Mouse (Mus musculus) limb, embryonic 15.5 days (tissue): Measurements from ENCODE around the gene Dnajb12. TPM values are rescaled to one million over a fixed set of nuclear protein-coding genes. Genes with fewer than 3 reads are reported as not detected.
"Not testable (repeated sequence)": the region's sequence is repeated elsewhere in the genome, so short reads cannot be mapped to it uniquely, and the experiment has no call there.

Source experiments
- ATAC-seq: fragments of 200-750 bp; cut with Nextera tagmentation; 2 replicates; pipeline ENCODE4 v1.8.0; 2017; ENCODE audit warnings: low read depth, moderate TSS enrichment; ENCODE audit not compliant: insufficient number of reproducible peaks, low FRiP score, low TSS enrichment
- H3K27ac ChIP-seq: fragments of 300-500 bp; sonication (generic); 2 replicates; pipeline ENCODE4 v1.5.1; 2015; ENCODE audit warnings: moderate library complexity, mild to moderate bottlenecking, inconsistent platforms
- H3K27me3 ChIP-seq: fragments of 300-500 bp; sonication (generic); 2 replicates; pipeline ENCODE4 v1.6.1; 2015; ENCODE audit warnings: inconsistent platforms
- H3K36me3 ChIP-seq: fragments of 300-500 bp; sonication (generic); 2 replicates; pipeline ENCODE4 v1.6.1; 2015; ENCODE audit warnings: inconsistent platforms
- H3K4me1 ChIP-seq: fragments of 300-500 bp; sonication (generic); 2 replicates; pipeline ENCODE4 v1.6.1; 2015; ENCODE audit warnings: inconsistent platforms
- H3K4me2 ChIP-seq: fragments of 300-500 bp; sonication (generic); 2 replicates; pipeline ENCODE4 v1.6.1; 2015; ENCODE audit warnings: mild to moderate bottlenecking, inconsistent platforms
- H3K4me3 ChIP-seq: fragments of 300-500 bp; sonication (generic); 2 replicates; pipeline ENCODE4 v1.5.1; 2015; ENCODE audit warnings: mild to moderate bottlenecking, inconsistent platforms
- H3K9ac ChIP-seq: fragments of 300-500 bp; sonication (generic); 2 replicates; pipeline ENCODE4 v1.6.1; 2015; ENCODE audit warnings: inconsistent platforms
- H3K9me3 ChIP-seq: fragments of 300-500 bp; sonication (generic); 2 replicates; pipeline ENCODE4 v1.6.1; 2016; ENCODE audit warnings: inconsistent platforms
- WGBS: fragments of 180-500 bp; shearing (Covaris S2); methylation state at CpG from one replicate; pipeline ENCODE4 v1.1.7; 2015; 5-methylcytosine and 5-hydroxymethylcytosine counted together
- polyA plus RNA-seq: library from polyadenylated mRNA; unstranded; fragments of >200 nt; fragmentation: Nextera tagmentation; extraction: Ambion mirVana; gene quantifications from 2 replicates; pipeline ENCODE4 v1.2.1, GENCODE M21; 2015

Gene Dnajb12
- polyA plus RNA-seq, 1 experiment from 2014 or later = 19.5 TPM

GRCm38 (mm10) chr10:59849371-59849770, 30.0 kb upstream of the Dnajb12 start:
- ATAC-seq = no peak
- Histone ChIP-seq H3K4me1 (no peaks in the 10 kb centered on the region; the same call in 1 of the 2 replicates), H3K36me3 (no peaks in the 10 kb centered on the region), H3K9me3 (no peaks in the 10 kb centered on the region), H3K27me3 (no peaks in the 10 kb centered on the region), H3K9ac (no peak overlapping the region), H3K4me2 (no peak overlapping the region), H3K27ac (no peak overlapping the region), H3K4me3 (no peak overlapping the region)
- 78% methylated on average over 7 of the region's 7 CpGs for WGBS

DNA sequence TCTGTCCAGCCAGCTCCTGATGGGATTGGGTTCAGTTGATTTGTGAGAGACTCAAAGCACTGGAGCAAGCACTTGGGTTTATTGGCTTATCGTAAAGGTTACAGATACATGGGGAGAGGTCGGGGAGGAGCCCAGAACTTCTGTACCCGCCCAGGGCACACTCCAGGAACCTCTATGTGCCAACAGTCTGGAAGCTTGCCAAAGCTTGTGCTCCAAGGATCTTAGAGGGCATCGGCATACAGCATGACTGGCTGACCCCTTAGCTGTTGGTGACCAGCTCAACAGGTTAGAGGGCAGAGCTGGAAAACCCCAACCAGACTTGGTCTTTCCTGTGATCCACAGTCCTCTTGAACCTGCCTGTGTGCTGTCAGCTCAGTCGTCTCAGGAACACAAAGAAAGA, 22.2 kb upstream of the Dnajb12 start:
- Histone ChIP-seq H3K27ac (no peak overlapping the region), H3K4me1 (no peaks in the 10 kb centered on the region), H3K4me3 (no peak overlapping the region), H3K27me3 (no peaks in the 10 kb centered on the region), H3K9ac (no peak overlapping the region), H3K9me3 (no peaks in the 10 kb centered on the region), H3K36me3 (0 out of 2 replicates have a peak, but pooled peaks cover 5% of the 10 kb centered on the region), H3K4me2 (no peak overlapping the region)
- no peak for ATAC-seq
- WGBS = 75% methylated on average over 5 of the region's 5 CpGs

- H3K4me2 ChIP-seq = no peak overlapping the region
- H3K36me3 ChIP-seq = peaks cover 22% of the 10 kb centered on the region
- H3K4me1 ChIP-seq = peaks cover 7% of the 10 kb centered on the region; the same call in 1 of the 2 replicates
- no peak overlapping the region for H3K27ac ChIP-seq
- no peak overlapping the region for H3K9ac ChIP-seq
- no peaks in the 10 kb centered on the region for H3K27me3 ChIP-seq
- no peak for ATAC-seq
- no peaks in the 10 kb centered on the region for H3K9me3 ChIP-seq
- H3K4me3 ChIP-seq = no peak overlapping the region
- WGBS = 79% methylated on average over 9 of the region's 9 CpGs
These were observed 18.7 kb upstream of the Dnajb12 start for GRCm38 (mm10) chr10:59860684-59861083.

DNA sequence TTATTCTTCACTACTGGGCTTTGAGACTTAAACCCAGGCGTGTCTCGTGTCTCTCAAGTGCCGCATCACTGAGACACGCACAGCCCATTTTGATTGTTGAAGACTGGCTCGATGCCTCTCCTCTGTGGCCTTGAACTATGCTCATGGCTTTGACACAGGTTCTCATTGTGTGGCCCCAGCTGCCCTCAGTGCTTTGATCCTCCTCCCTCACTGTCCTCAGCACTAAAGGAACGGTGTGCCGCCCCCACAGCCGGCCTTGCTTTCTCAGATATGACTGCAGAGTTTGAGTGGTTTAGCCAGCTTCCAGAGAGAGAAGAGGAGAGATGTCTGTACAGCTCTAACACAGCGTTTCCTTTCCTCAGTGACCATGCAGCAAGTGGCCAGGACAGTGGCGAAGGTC, 18.2 kb upstream of the Dnajb12 start:
- 87% methylated on average over 10 of the region's 10 CpGs for WGBS
- H3K9ac ChIP-seq = no peak overlapping the region
- no peaks in the 10 kb centered on the region for H3K27me3 ChIP-seq
- no peaks in the 10 kb centered on the region for H3K9me3 ChIP-seq
- no peak for ATAC-seq
- no peak overlapping the region for H3K27ac ChIP-seq
- H3K4me2 ChIP-seq = no peak overlapping the region
- H3K36me3 ChIP-seq = peaks cover 22% of the 10 kb centered on the region
- no peak overlapping the region for H3K4me3 ChIP-seq
- H3K4me1 ChIP-seq = peaks cover 7% of the 10 kb centered on the region; the same call in 1 of the 2 replicates

DNA sequence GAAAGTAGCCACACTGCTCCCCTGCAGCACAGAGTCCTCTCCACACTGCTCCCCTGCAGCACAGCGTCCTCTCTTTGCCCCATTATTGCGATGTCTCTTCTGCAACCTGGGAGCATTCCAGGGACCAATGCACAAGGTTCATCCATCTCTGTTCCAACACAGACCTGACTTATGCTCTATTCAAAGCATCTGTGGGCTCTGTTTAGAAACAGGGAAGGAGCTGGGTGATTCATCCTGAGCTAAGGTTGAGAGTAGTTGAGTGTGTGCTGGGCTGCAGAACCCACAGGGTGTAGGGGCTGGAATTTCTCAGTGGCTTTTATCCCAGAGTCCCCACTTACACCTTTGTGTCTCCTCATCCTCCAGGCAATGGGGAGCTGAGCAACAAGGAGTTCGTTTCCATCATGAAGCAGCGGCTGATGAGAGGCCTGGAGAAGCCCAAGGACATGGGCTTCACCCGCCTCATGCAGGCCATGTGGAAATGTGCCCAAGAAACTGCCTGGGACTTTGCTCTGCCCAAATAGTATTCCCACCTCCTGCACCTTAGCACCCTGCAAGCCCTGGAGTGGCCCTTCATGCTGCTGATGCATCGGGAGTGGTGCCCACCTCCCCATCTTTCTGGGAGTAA, 16.4 kb upstream of the Dnajb12 start:
- Histone ChIP-seq H3K36me3 (peaks cover 22% of the 10 kb centered on the region), H3K9me3 (no peaks in the 10 kb centered on the region), H3K4me2 (no peak overlapping the region), H3K4me1 (peaks cover 7% of the 10 kb centered on the region; the same call in 1 of the 2 replicates), H3K9ac (no peak overlapping the region), H3K4me3 (no peak overlapping the region), H3K27me3 (no peaks in the 10 kb centered on the region), H3K27ac (no peak overlapping the region)
- ATAC-seq = no peak
- 78% methylated on average over 6 of the region's 6 CpGs for WGBS

DNA sequence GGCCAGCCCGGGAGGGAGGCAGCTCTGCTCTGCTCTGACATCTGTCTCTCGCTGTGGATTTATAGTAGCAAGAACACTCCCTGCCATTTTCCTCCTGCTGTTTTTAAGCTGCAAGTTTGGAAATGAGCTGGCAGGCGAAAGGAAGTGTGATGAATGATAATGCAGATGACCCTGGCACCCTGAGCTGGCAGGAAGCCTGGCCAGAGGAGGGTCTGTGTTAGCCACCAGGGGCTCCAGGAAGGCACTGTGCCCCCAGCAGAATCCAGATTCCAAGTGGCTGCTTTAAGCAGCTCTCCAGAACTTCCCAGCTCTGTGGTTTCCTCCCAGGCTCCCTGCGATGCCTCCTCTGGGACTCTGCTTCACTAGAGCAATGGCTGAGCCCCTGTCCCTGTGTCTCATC, 15.7 kb upstream of the Dnajb12 start:
- Histone ChIP-seq H3K9me3 (no peaks in the 10 kb centered on the region), H3K27ac (no peak overlapping the region), H3K4me3 (no peak overlapping the region), H3K9ac (no peak overlapping the region), H3K4me1 (peaks cover 7% of the 10 kb centered on the region; the same call in 1 of the 2 replicates), H3K27me3 (no peaks in the 10 kb centered on the region), H3K36me3 (peaks cover 22% of the 10 kb centered on the region), H3K4me2 (no peak overlapping the region)
- ATAC-seq = no peak
- 38% methylated on average over 4 of the region's 4 CpGs for WGBS

DNA sequence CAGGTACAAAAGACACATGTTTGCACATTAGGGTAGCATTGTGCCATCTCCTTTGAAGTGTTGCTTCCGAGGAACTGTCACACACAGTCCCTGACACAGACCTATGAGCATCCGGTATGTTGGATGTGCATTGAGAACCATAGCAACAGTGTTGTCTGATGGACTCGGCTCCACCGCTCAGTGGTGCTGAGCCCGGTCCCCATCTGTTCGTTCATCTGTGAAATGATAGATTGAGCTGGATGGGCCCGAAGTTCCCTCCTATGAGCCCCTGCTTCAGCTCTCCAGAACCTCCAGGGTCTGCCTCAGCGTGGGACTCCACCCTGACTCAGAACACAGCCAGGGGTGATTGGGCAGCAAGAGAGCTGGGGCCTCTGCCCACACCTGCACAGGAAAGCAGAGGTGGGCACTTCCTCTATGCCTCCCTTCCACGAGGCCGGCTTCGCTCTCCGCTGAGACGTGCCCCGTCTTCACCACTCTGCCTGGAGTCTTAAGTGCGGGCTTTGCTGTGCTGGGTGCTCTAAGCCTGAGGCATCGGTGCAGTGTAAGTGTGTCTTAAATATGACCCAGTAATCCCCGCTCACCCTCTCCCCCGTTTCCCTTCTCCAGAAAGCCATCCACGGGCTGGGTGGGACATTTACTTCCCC, 15.0 kb upstream of the Dnajb12 start:
- H3K9ac ChIP-seq = no peak overlapping the region
- H3K36me3 ChIP-seq = peaks cover 22% of the 10 kb centered on the region
- no peak overlapping the region for H3K4me3 ChIP-seq
- peaks cover 7% of the 10 kb centered on the region; the same call in 1 of the 2 replicates for H3K4me1 ChIP-seq
- ATAC-seq = no peak
- 80% methylated on average over 19 of the region's 19 CpGs for WGBS
- no peaks in the 10 kb centered on the region for H3K9me3 ChIP-seq
- H3K27me3 ChIP-seq = no peaks in the 10 kb centered on the region
- no peak overlapping the region for H3K27ac ChIP-seq
- H3K4me2 ChIP-seq = no peak overlapping the region

DNA sequence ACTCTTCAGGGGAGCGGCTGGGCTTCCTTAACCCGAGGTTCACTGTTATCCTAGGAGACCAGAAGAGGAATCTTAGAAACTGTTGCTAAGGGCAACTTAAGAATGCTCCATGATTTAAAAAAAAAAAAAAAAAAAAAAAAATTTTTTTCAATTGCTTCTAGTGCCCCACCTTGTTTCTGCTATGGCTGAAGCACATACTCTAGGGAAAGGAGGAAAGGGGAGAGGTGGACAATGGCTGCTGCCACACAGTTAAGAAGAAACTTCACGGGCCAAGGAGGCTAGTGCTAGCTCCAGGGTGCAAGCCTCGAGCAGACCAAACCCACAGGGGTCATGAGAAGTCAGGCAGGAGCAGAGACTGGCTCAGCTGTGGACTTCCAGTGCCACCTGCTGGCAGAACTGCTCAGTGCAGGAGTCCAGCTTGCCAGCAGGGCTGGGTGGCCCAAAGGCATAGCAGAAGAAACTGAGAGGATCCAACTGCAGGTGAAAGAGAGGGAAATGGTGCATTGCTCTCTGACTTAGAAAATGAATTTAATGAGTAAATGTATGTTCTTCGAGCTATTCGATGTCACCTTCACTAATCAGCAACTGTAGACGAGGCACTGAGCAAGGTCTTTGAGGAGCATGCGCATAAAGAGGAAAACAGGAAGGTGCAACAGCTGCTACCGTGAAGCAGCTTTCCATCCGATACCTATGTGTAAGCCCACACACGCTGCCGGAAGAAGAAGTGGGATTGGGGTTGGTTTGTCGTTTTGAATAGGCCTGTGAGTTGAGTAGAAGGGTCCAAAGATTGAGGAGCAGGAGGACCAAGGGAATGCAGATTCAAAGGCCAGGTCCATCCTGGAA, 14.3 kb upstream of the Dnajb12 start:
- Histone ChIP-seq H3K9ac (no peak overlapping the region), H3K4me3 (no peak overlapping the region), H3K27ac (no peak overlapping the region), H3K9me3 (no peaks in the 10 kb centered on the region), H3K36me3 (peaks cover 18% of the 10 kb centered on the region), H3K4me2 (no peak overlapping the region), H3K27me3 (no peaks in the 10 kb centered on the region), H3K4me1 (peaks cover 7% of the 10 kb centered on the region; the same call in 1 of the 2 replicates)
- WGBS = 36% methylated on average over 13 of the region's 13 CpGs
- no peak for ATAC-seq

- H3K27me3 ChIP-seq = no peaks in the 10 kb centered on the region
- no peak overlapping the region for H3K4me2 ChIP-seq
- peaks cover 12% of the 10 kb centered on the region for H3K36me3 ChIP-seq
- no peak overlapping the region for H3K9ac ChIP-seq
- H3K4me1 ChIP-seq = peaks cover 6% of the 10 kb centered on the region; the same call in 1 of the 2 replicates
- ATAC-seq = no peak
- no peaks in the 10 kb centered on the region for H3K9me3 ChIP-seq
- no peak overlapping the region for H3K4me3 ChIP-seq
- H3K27ac ChIP-seq = no peak overlapping the region
- 68% methylated on average over 11 of the region's 11 CpGs for WGBS
These were observed 11.1 kb upstream of the Dnajb12 start for GRCm38 (mm10) chr10:59868266-59868665.

DNA sequence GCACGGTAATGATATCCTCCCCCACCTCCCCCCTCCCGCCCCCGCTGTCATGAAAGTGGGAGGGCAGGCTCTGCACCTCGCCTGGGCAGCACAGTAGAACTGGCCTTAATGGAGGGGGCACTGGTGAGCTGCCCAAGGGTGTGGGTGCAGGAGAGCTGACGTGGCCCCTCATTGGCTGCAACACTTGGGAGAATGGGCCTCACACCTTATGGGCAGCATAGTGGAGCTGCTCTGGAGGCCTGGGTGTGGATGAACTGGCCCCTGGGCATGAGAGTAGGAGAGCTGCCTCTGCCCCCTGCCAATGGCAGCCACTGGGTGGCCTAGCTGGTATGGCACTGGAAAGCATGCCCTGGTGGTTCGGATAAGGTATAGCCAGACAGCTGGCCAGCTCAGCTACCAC, 9.3 kb upstream of the Dnajb12 start:
- 89% methylated on average over 6 of the region's 6 CpGs for WGBS
- Histone ChIP-seq H3K4me1 (no peaks in the 10 kb centered on the region), H3K27ac (no peak overlapping the region), H3K4me2 (no peak overlapping the region), H3K9ac (no peak overlapping the region), H3K36me3 (no peaks in the 10 kb centered on the region), H3K4me3 (no peak overlapping the region), H3K27me3 (no peaks in the 10 kb centered on the region), H3K9me3 (no peaks in the 10 kb centered on the region)
- no peak for ATAC-seq

- not testable (repeated sequence) for H3K4me2 ChIP-seq, H3K9me3 ChIP-seq, ATAC-seq, H3K9ac ChIP-seq, H3K36me3 ChIP-seq, H3K27ac ChIP-seq, H3K27me3 ChIP-seq, H3K4me1 ChIP-seq, H3K4me3 ChIP-seq
- 86% methylated on average over 4 of the region's 4 CpGs for WGBS
These were observed 6.7 kb upstream of the Dnajb12 start for GRCm38 (mm10) chr10:59872651-59873050.

DNA sequence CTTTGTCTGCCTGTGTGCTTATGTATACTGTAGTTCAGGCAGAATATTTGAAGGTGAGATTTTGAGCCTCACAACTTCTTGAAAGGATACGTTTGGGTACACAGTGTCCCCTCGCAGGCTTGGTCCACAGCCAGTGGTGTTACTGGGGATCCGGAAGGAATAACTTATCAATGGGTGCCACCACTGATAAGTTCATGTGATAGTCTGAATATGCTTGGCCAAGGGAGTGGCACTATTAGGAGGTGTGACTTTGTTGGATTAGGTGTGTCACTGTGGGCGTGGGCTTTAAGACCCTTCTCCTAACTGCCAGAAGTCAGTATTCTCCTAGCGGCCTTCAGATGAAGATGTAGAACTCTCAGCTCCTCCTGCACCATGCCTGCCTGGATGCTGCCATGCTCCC, 6.2 kb upstream of the Dnajb12 start:
- WGBS = 84% methylated on average over 5 of the region's 5 CpGs
- ATAC-seq = no peak

More for the DNA sequence above, 6.2 kb upstream of the Dnajb12 start:
- Histone ChIP-seq H3K4me1 (no peaks in the 10 kb centered on the region), H3K27ac (no peak overlapping the region), H3K4me2 (no peak overlapping the region), H3K9me3 (no peaks in the 10 kb centered on the region), H3K27me3 (no peaks in the 10 kb centered on the region), H3K9ac (no peak overlapping the region), H3K4me3 (no peak overlapping the region), H3K36me3 (no peaks in the 10 kb centered on the region)
